30 mouse cellular contexts compared by ENCODE assay signal in genomic region chr5:66086952-66087351, GRCm38 (mm10).
DNase-seq lines count a peak whose midpoint lies in the region; ATAC-seq and TF ChIP-seq lines count a peak whose summit lies in the region.
"Had no signal": no experiment of that assay in that cellular context is flagged by ENCODE, and none has a peak within 500 bp of the region (broad histone marks: within the 10 kb centered on the region; RNA-seq: fewer than 3 reads in every experiment).

No protein-coding gene starts in this region.

- peaks cover 76% of the 10 kb centered on the region for H3K4me1 ChIP-seq in bone marrow macrophage, adult 2 months (ENCODE audit: control insufficient read depth, insufficient read depth, low read length)
- H3K4me1 ChIP-seq in thymus, adult 2 months (replicated peaks; ENCODE audit: control insufficient read depth, insufficient read depth, low read length) = peaks cover 6% of the 10 kb centered on the region; the same call in 1 of the 2 replicates
- H3K4me1 ChIP-seq in forebrain, embryonic 13.5 days = no peaks in the 10 kb centered on the region
- H3K4me1 ChIP-seq: forebrain, embryonic 15.5 days; midbrain, embryonic 12.5 days; neural tube, embryonic 13.5 days had no signal

- peak; percentile 84 for DNase-seq in 416B (ENCODE audit: low read depth)
- no peak for DNase-seq in cerebellum, adult 8-10 months
- no peak for DNase-seq in thymus, adult 2 months
- no peak for DNase-seq in heart, adult 8-10 months (ENCODE audit: low spot score)
- DNase-seq: adrenal gland, adult 2 months; adrenal gland, postnatal 36 days; B cell, adult 2 months; cerebellum, adult 2 months; gastrocnemius, postnatal 25 days; heart, adult 18-20 months; heart, postnatal 4 days; kidney, adult 18-20 months; kidney, postnatal 36 days; left cerebral cortex, postnatal 4 days; lung, adult 2 months; lung, postnatal 10 days; right cerebral cortex, postnatal 4 days; thymus, postnatal 4 days had no signal

- H3K4me3 ChIP-seq in bone marrow macrophage, adult 2 months (ENCODE audit: insufficient read depth, low read length) = peak overlapping the region; percentile 31
- H3K4me3 ChIP-seq in thymus, adult 2 months (ENCODE audit: control insufficient read depth, insufficient read depth, low read length) = no peak overlapping the region
- no peak overlapping the region for H3K4me3 ChIP-seq in forebrain, embryonic 13.5 days
- H3K4me3 ChIP-seq: erythroblast, embryonic 14.5 days; forebrain, embryonic 15.5 days; heart, embryonic 12.5 days; kidney, embryonic 15.5 days; midbrain, embryonic 12.5 days; neural tube, embryonic 13.5 days had no signal

- no peaks in the 10 kb centered on the region for H3K27me3 ChIP-seq in thymus, adult 2 months (ENCODE audit: control insufficient read depth, insufficient read depth, low read length)
- no peaks in the 10 kb centered on the region for H3K27me3 ChIP-seq in forebrain, embryonic 13.5 days
- H3K27me3 ChIP-seq: forebrain, embryonic 15.5 days; heart, embryonic 12.5 days; kidney, embryonic 15.5 days; midbrain, embryonic 12.5 days; neural tube, embryonic 13.5 days had no signal

- 19% methylated on average over 9 of the region's 9 CpGs for WGBS in thymus, adult 2 months
- WGBS in forebrain, embryonic 13.5 days = 91% methylated on average over 9 of the region's 9 CpGs

- no peak overlapping the region for H3K9ac ChIP-seq in forebrain, embryonic 13.5 days
- H3K9ac ChIP-seq: forebrain, embryonic 15.5 days; heart, embryonic 12.5 days; hindbrain, embryonic 14.5 days; kidney, embryonic 15.5 days; liver, embryonic 14.5 days; midbrain, embryonic 12.5 days; neural tube, embryonic 13.5 days had no signal

- H3K36me3 ChIP-seq in thymus, adult 2 months (ENCODE audit: control insufficient read depth, insufficient read depth, low read length) = no peaks in the 10 kb centered on the region
- no peaks in the 10 kb centered on the region for H3K36me3 ChIP-seq in forebrain, embryonic 13.5 days (ENCODE audit: poor library complexity, severe bottlenecking)
- H3K36me3 ChIP-seq: forebrain, embryonic 15.5 days; heart, embryonic 12.5 days; kidney, embryonic 15.5 days; midbrain, embryonic 12.5 days; neural tube, embryonic 13.5 days had no signal

- TF ChIP-seq POLR2A in bone marrow macrophage, adult 2 months (IDR thresholded peaks at IDR 0.05; ENCODE audit: borderline replicate concordance, low read depth, low read length) = no peak
- TF ChIP-seq POLR2A in thymus, adult 2 months (IDR thresholded peaks at IDR 0.05; ENCODE audit: control insufficient read depth, extremely low read depth, insufficient read depth, low read length, poor library complexity) = no peak

- peak overlapping the region; percentile 81 for H3K27ac ChIP-seq in bone marrow macrophage, adult 2 months (ENCODE audit: insufficient read depth, low read depth, low read length)
- H3K27ac ChIP-seq in thymus, adult 2 months (ENCODE audit: control insufficient read depth, insufficient read depth, low read length) = no peak overlapping the region
- no peak overlapping the region for H3K27ac ChIP-seq in forebrain, embryonic 13.5 days
- H3K27ac ChIP-seq: forebrain, embryonic 15.5 days; hindbrain, embryonic 14.5 days; kidney, embryonic 15.5 days; liver, embryonic 14.5 days; midbrain, embryonic 12.5 days; neural tube, embryonic 13.5 days had no signal

- no peak overlapping the region for H3K4me2 ChIP-seq in forebrain, embryonic 13.5 days
- H3K4me2 ChIP-seq: forebrain, embryonic 15.5 days; heart, embryonic 12.5 days; hindbrain, embryonic 14.5 days; kidney, embryonic 15.5 days; midbrain, embryonic 12.5 days; neural tube, embryonic 13.5 days had no signal

- TF ChIP-seq CTCF in bone marrow macrophage, adult 2 months (IDR thresholded peaks at IDR 0.05; ENCODE audit: low read depth, low read length) = no peak
- no peak for TF ChIP-seq CTCF in thymus, adult 2 months (IDR thresholded peaks at IDR 0.05; ENCODE audit: borderline replicate concordance, control insufficient read depth, extremely low read depth, insufficient read depth, low read length, poor library complexity)

- H3K9me3 ChIP-seq in forebrain, embryonic 13.5 days (replicated peaks) = no peaks in the 10 kb centered on the region
- H3K9me3 ChIP-seq: forebrain, embryonic 15.5 days; heart, embryonic 12.5 days; kidney, embryonic 15.5 days; midbrain, embryonic 12.5 days; neural tube, embryonic 13.5 days had no signal

- peak; percentile 46 for ATAC-seq in CD4-positive, CD25-positive, alpha-beta regulatory T cell, adult 4 months
- ATAC-seq in inflammation-experienced regulatory T-cells, adult 6 months = peak; percentile 39
- no peak for ATAC-seq in forebrain, embryonic 13.5 days
- ATAC-seq: forebrain, embryonic 15.5 days had no signal
